Mouse (Mus musculus): ENCODE results near the gene Dcaf8. TPM values are rescaled to one million over a fixed set of nuclear protein-coding genes. Genes with fewer than 3 reads are reported as not detected.

The Dcaf8 gene
- polyA plus RNA-seq (2014; fragmentation: Nextera tagmentation; extraction: Ambion mirVana), result 76.1 and 83.1 TPM in 2 replicates

DNA sequence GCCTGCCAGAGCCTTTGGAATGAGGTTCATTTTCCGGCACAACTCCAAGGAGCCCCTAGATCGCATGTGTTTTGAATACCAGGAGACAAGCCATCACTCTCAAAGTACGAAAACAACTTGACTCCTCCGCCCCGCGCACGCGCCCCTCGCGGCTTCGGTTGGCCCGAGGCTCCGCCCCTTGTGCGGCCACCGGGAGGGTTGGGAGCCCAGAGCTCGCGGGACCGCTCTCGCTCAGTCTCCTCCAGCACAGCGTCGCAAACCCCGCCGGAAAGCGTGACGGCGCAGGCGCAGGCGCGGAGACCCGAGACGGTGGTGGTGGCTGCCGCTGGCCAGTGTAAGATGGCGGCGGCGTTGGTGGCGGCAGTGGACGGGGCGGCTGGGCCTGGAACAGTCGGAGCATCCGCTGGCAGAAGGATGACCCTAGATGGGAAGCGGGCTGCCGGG lies at the start of gene Dcaf8:
Gene Dcaf8 (plus strand): TSS at position 250 of the 444 bp plus-strand sequence.
- H3K9ac ChIP-seq (ENCODE audit: low read length), result peak within 1 kb of the TSS; percentile 99
- DNase-seq (ENCODE audit: low spot score), result peak; percentile 98
- no peaks in the 10 kb centered on the region for H3K9me3 ChIP-seq (replicated peaks; ENCODE audit: control insufficient read depth, low read length)
- under 1% methylated on average over 39 of the region's 42 CpGs for WGBS
- no peaks in the 10 kb centered on the region for H3K27me3 ChIP-seq (replicated peaks; ENCODE audit: control insufficient read depth, insufficient read depth, low read length)
- H3K4me1 ChIP-seq (ENCODE audit: control insufficient read depth, insufficient read depth, low read length), result peaks cover 14% of the 10 kb centered on the region
- peak within 1 kb of the TSS; percentile 93 for H3K27ac ChIP-seq (ENCODE audit: low read depth, low read length)
- peak; percentile 99 for ATAC-seq
- H3K4me2 ChIP-seq (ENCODE audit: low read length), result peak within 1 kb of the TSS; percentile 82
- peak within 1 kb of the TSS; percentile 96 for H3K4me3 ChIP-seq (ENCODE audit: low read depth, low read length)
- peaks cover 24% of the 10 kb centered on the region for H3K36me3 ChIP-seq (ENCODE audit: control insufficient read depth, insufficient read depth, low read length)

DNA sequence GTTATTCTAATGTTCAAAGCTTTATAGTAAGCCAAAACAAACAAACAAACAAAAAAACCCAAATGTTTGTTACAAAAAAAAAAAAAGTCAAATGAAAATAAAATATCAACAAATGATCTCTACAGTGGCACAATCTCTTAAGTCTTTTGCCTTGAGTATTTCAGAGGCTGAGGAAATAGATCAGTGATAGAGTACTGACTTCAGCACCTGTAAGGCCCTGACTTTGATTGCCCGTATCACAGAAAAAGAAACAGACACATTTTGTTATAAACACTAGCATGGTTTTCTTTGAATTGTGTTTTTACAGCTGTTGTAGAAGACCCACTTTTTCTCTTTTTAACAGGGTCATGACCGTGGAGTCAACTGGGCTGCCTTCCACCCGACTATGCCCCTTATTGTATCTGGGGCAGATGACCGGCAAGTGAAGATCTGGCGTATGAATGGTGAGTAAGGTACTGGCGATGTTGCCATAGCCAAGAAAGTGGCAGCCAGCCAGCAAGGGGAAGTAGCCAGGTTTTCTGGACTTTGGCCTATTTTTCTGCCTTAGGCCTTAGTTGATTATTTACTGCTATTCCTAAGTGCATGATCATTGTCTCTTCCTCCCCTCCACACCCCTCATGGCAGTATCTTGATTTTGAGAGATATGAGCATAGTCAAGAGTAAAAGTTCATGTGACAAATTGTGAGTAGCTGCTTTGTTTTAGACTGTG lies 48.4 kb upstream of the Dcaf8 start:
- no peaks in the 10 kb centered on the region for H3K4me1 ChIP-seq (ENCODE audit: control insufficient read depth, insufficient read depth, low read length)
- no peak overlapping the region for H3K4me2 ChIP-seq (ENCODE audit: low read length)
- H3K27me3 ChIP-seq (replicated peaks; ENCODE audit: control insufficient read depth, insufficient read depth, low read length), result no peaks in the 10 kb centered on the region
- no peak for ATAC-seq
- 86% methylated on average over 6 of the region's 6 CpGs for WGBS
- H3K4me3 ChIP-seq (ENCODE audit: low read depth, low read length), result no peak overlapping the region
- DNase-seq (ENCODE audit: low spot score), result no peak
- H3K36me3 ChIP-seq (ENCODE audit: control insufficient read depth, insufficient read depth, low read length), result peaks cover 79% of the 10 kb centered on the region
- H3K9me3 ChIP-seq (replicated peaks; ENCODE audit: control insufficient read depth, low read length), result no peaks in the 10 kb centered on the region
- H3K9ac ChIP-seq (ENCODE audit: low read length), result no peak overlapping the region
- no peak overlapping the region for H3K27ac ChIP-seq (ENCODE audit: low read depth, low read length)

DNA sequence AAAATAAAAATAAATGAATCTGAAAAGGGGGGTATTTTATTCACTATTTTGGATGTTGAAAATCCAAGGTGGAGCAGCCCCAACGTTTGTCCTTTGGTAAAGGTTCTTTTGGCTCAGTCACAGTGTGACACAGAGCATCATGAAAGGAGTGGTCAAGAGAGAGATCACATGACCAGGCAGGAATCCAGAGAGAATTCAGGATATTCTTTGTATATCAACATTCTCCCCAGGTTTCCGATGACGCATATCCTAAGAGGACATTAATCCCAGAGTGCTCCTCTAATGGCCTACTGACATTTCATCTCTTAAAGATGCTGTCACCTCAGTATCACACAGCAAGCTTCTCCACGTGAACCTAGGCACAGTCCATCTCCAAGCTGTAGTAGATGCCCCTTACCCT lies 44.3 kb upstream of the Dcaf8 start:
- no peak for ATAC-seq
- H3K4me1 ChIP-seq (ENCODE audit: control insufficient read depth, insufficient read depth, low read length), result no peaks in the 10 kb centered on the region
- no peaks in the 10 kb centered on the region for H3K27me3 ChIP-seq (replicated peaks; ENCODE audit: control insufficient read depth, insufficient read depth, low read length)
- no peak overlapping the region for H3K9ac ChIP-seq (ENCODE audit: low read length)
- 93% methylated on average over 4 of the region's 4 CpGs for WGBS
- no peak overlapping the region for H3K4me2 ChIP-seq (ENCODE audit: low read length)
- no peak for DNase-seq (ENCODE audit: low spot score)
- peaks cover 92% of the 10 kb centered on the region for H3K36me3 ChIP-seq (ENCODE audit: control insufficient read depth, insufficient read depth, low read length)
- no peaks in the 10 kb centered on the region for H3K9me3 ChIP-seq (replicated peaks; ENCODE audit: control insufficient read depth, low read length)
- no peak overlapping the region for H3K4me3 ChIP-seq (ENCODE audit: low read depth, low read length)
- no peak overlapping the region for H3K27ac ChIP-seq (ENCODE audit: low read depth, low read length)

DNA sequence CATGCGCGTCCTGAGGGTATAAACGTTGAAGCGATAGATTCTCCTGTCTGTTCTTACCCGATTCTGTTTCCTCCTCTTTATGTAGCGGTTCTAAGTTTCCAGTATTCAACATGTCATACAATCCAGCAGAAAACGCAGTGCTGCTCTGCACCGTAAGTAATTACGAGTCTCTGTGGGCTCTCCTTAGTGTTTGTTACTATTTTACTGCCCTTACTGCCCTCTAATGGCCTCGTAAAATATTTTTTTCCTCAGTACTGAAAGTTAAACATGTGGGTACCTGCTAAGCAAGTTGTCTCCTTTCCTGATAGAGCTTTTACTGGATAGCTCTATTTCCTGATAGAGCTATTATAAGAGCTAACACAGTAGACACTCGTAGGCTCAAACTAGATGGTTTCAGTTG lies 42.8 kb upstream of the Dcaf8 start:
- H3K27me3 ChIP-seq (replicated peaks; ENCODE audit: control insufficient read depth, insufficient read depth, low read length), result no peaks in the 10 kb centered on the region
- WGBS, result 82% methylated on average over 11 of the region's 11 CpGs
- peak; percentile 22 for DNase-seq (ENCODE audit: low spot score)
- H3K4me2 ChIP-seq (ENCODE audit: low read length), result no peak overlapping the region
- no peaks in the 10 kb centered on the region for H3K4me1 ChIP-seq (ENCODE audit: control insufficient read depth, insufficient read depth, low read length)
- H3K27ac ChIP-seq (ENCODE audit: low read depth, low read length), result no peak overlapping the region
- peaks cover 95% of the 10 kb centered on the region for H3K36me3 ChIP-seq (ENCODE audit: control insufficient read depth, insufficient read depth, low read length)
- no peak for ATAC-seq
- H3K9ac ChIP-seq (ENCODE audit: low read length), result no peak overlapping the region
- no peaks in the 10 kb centered on the region for H3K9me3 ChIP-seq (replicated peaks; ENCODE audit: control insufficient read depth, low read length)
- H3K4me3 ChIP-seq (ENCODE audit: low read depth, low read length), result no peak overlapping the region

DNA sequence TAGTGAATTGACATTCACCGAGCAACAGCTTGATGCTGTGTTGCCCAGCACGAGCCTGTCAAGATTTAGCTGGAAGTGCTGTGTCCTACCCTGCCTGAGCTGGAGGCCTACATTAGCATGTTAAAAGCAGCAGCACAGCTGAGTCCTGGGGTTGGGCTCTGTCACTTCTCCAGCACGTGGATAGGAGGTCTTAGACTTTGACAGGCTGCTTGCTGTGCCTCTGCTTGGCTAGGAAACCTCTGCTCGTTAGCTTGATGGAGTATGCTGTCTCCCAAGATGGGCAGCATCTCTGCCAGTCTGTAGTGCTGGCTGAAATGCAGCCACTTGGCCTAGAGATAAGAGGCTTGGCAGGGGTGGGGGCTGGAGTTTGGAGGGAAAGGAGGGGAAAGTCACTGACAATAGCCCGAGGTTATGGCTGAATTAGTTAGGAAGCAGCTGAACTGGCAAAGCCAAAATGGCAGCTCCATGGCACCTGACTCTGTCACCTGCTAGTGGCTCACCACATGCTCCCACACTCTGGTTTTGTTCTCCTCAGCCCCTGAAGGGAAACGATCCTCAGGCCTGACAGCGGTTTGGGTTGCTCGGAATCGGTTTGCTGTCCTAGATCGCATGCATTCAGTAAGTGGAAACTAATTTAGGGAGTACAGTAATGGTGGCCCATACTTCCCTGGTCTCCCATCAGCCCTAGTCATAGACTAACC lies 40.0 kb upstream of the Dcaf8 start:
- Histone ChIP-seq H3K4me3 (ENCODE audit: low read depth, low read length) (no peak overlapping the region), H3K27ac (ENCODE audit: low read depth, low read length) (no peak overlapping the region), H3K4me2 (ENCODE audit: low read length) (no peak overlapping the region), H3K9ac (ENCODE audit: low read length) (no peak overlapping the region), H3K27me3 (replicated peaks; ENCODE audit: control insufficient read depth, insufficient read depth, low read length) (no peaks in the 10 kb centered on the region), H3K36me3 (ENCODE audit: control insufficient read depth, insufficient read depth, low read length) (peaks cover 97% of the 10 kb centered on the region), H3K9me3 (replicated peaks; ENCODE audit: control insufficient read depth, low read length) (no peaks in the 10 kb centered on the region), H3K4me1 (ENCODE audit: control insufficient read depth, insufficient read depth, low read length) (no peaks in the 10 kb centered on the region)
- 68% methylated on average over 10 of the region's 10 CpGs for WGBS
- no peak for ATAC-seq
- DNase-seq (ENCODE audit: low spot score), result peak; percentile 25

DNA sequence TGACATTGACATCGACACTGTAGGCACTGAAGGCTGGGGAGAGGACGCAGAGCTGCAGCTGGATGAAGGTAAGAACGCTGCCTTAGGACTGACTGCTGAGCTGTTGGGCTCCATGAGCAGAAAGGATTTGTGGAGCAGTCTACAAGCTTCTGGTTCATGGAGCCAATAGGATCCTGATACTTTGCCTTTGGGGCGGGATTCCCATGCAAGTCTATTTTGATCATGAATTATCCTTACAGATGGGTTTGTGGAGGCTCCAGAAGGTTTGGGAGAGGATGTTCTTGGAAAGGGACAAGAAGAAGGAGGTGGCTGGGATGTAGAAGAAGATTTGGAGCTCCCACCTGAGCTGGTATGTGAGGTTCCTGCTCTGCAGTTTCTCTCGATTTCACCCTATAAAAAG lies 30.9 kb upstream of the Dcaf8 start:
- Histone ChIP-seq H3K9ac (ENCODE audit: low read length) (no peak overlapping the region), H3K9me3 (replicated peaks; ENCODE audit: control insufficient read depth, low read length) (no peaks in the 10 kb centered on the region), H3K4me2 (ENCODE audit: low read length) (no peak overlapping the region), H3K27me3 (replicated peaks; ENCODE audit: control insufficient read depth, insufficient read depth, low read length) (no peaks in the 10 kb centered on the region), H3K4me1 (ENCODE audit: control insufficient read depth, insufficient read depth, low read length) (no peaks in the 10 kb centered on the region), H3K36me3 (ENCODE audit: control insufficient read depth, insufficient read depth, low read length) (peaks cover 99% of the 10 kb centered on the region), H3K4me3 (ENCODE audit: low read depth, low read length) (no peak overlapping the region), H3K27ac (ENCODE audit: low read depth, low read length) (no peak overlapping the region)
- 95% methylated on average over 5 of the region's 5 CpGs for WGBS
- ATAC-seq (no peak), DNase-seq (ENCODE audit: low spot score) (no peak)

DNA sequence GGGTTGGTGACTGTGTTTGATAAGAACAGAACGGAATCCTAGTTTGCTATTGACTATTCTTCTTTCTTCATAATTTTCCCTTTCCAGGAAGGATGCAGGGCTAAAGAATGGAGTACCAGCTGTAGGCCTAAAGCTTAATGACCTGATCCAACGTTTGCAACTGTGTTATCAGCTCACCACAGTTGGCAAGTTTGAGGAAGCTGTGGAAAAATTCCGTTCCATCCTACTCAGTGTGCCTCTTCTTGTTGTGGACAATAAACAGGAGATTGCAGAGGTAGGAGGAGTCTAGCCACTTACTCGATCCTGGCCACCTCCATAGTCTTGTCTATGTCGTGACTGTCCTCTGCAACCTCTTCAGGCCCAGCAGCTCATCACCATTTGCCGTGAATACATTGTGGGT lies 28.8 kb upstream of the Dcaf8 start:
- H3K4me2 ChIP-seq (ENCODE audit: low read length), result no peak overlapping the region
- H3K27me3 ChIP-seq (replicated peaks; ENCODE audit: control insufficient read depth, insufficient read depth, low read length), result no peaks in the 10 kb centered on the region
- ATAC-seq, result no peak
- no peaks in the 10 kb centered on the region for H3K9me3 ChIP-seq (replicated peaks; ENCODE audit: control insufficient read depth, low read length)
- H3K9ac ChIP-seq (ENCODE audit: low read length), result no peak overlapping the region
- no peaks in the 10 kb centered on the region for H3K4me1 ChIP-seq (ENCODE audit: control insufficient read depth, insufficient read depth, low read length)
- no peak for DNase-seq (ENCODE audit: low spot score)
- no peak overlapping the region for H3K4me3 ChIP-seq (ENCODE audit: low read depth, low read length)
- no peak overlapping the region for H3K27ac ChIP-seq (ENCODE audit: low read depth, low read length)
- 88% methylated on average over 6 of the region's 6 CpGs for WGBS
- peaks cover 98% of the 10 kb centered on the region for H3K36me3 ChIP-seq (ENCODE audit: control insufficient read depth, insufficient read depth, low read length)

DNA sequence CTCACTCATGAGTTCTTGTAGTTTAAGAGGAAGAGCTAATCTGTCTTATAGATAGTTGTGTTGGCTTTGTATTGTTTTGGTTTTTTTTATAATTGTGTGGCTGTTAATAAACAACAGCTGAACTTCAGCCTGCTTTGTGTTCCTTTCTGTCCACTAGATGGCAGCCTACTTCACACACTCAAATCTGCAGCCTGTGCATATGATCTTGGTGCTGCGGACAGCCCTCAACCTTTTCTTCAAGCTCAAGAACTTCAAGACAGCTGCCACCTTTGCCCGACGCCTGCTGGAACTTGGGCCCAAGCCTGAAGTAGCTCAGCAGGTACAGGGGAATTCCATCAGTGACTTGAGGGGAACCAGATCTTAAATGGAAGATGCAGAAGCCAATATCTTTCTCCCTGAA lies 28.2 kb upstream of the Dcaf8 start:
- H3K27ac ChIP-seq (ENCODE audit: low read depth, low read length), result no peak overlapping the region
- H3K4me3 ChIP-seq (ENCODE audit: low read depth, low read length), result no peak overlapping the region
- H3K9me3 ChIP-seq (replicated peaks; ENCODE audit: control insufficient read depth, low read length), result no peaks in the 10 kb centered on the region
- no peaks in the 10 kb centered on the region for H3K27me3 ChIP-seq (replicated peaks; ENCODE audit: control insufficient read depth, insufficient read depth, low read length)
- WGBS, result 35% methylated on average over 3 of the region's 3 CpGs
- H3K36me3 ChIP-seq (ENCODE audit: control insufficient read depth, insufficient read depth, low read length), result peaks cover 91% of the 10 kb centered on the region
- DNase-seq (ENCODE audit: low spot score) (peak; percentile 84), ATAC-seq (peak; percentile 68)
- no peak overlapping the region for H3K9ac ChIP-seq (ENCODE audit: low read length)
- H3K4me1 ChIP-seq (ENCODE audit: control insufficient read depth, insufficient read depth, low read length), result no peaks in the 10 kb centered on the region
- no peak overlapping the region for H3K4me2 ChIP-seq (ENCODE audit: low read length)

DNA sequence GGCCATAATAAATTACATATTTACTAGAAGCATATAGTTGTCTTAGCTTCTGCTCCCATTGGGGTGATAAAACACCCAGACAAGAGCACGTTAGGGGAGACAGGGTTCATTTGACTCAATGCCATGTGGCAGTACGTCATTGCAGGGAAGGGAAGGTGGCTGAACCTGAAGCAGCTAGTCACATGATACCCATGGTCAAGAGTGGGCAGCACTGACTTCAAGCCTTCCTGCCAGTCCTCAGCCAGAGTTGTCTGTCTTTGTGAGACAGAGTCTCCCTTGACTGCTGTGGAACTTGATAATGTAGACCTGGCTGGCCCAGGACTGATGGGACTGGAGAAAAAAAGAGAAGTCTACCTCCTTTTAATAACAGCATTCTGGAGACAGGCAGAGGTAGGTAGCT lies 25.2 kb upstream of the Dcaf8 start:
- ATAC-seq, result no peak
- Histone ChIP-seq H3K4me3 (ENCODE audit: low read depth, low read length) (no peak overlapping the region), H3K27ac (ENCODE audit: low read depth, low read length) (no peak overlapping the region), H3K9me3 (replicated peaks; ENCODE audit: control insufficient read depth, low read length) (no peaks in the 10 kb centered on the region), H3K4me2 (ENCODE audit: low read length) (no peak overlapping the region), H3K36me3 (ENCODE audit: control insufficient read depth, insufficient read depth, low read length) (peaks cover 62% of the 10 kb centered on the region), H3K27me3 (replicated peaks; ENCODE audit: control insufficient read depth, insufficient read depth, low read length) (no peaks in the 10 kb centered on the region), H3K4me1 (ENCODE audit: control insufficient read depth, insufficient read depth, low read length) (peaks cover 7% of the 10 kb centered on the region), H3K9ac (ENCODE audit: low read length) (no peak overlapping the region)
- DNase-seq (ENCODE audit: low spot score), result no peak
- WGBS, result 81% methylated on average over 2 of the region's 2 CpGs
